Mouse (Mus musculus) cerebellum, adult (tissue): Measurements from ENCODE around the gene Lonrf2.
A peak's percentile ranks its signal among the peaks of the same experiment; 100 is the strongest.

Experiments used
- ATAC-seq: cut with Nextera tagmentation; 2 replicates; pipeline ENCODE4 v1.9.2; 2017; ENCODE audit warnings: mild to moderate bottlenecking, moderate library complexity, mixed read lengths; ENCODE audit not compliant: insufficient number of reproducible peaks, low FRiP score, low TSS enrichment

Lonrf2 gene

DNA sequence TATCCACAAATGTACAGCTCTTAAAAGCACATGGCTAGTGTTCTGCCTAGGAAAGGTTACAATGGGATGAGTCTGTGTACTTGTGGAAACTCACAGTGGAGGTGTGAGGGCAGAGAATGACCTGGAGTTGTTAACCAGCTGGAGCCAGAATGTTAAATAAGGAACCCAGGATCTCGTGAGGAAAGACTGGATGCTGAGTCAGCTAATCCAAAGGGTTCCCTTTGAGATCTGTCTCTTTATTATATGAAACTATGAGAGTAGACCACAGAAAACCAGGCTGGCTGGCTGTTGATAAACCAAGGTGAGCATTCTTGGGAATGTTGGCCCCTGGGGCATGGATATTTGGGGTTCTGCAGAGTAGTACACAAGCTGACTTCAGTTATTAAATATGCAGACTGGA lies 3.4 kb upstream of the Lonrf2 start:
- ATAC-seq: no peak

- ATAC-seq: peak; percentile 65
These were observed 689 bp downstream of the Lonrf2 start for GRCm38 (mm10) chr1:38835568-38836476.

DNA sequence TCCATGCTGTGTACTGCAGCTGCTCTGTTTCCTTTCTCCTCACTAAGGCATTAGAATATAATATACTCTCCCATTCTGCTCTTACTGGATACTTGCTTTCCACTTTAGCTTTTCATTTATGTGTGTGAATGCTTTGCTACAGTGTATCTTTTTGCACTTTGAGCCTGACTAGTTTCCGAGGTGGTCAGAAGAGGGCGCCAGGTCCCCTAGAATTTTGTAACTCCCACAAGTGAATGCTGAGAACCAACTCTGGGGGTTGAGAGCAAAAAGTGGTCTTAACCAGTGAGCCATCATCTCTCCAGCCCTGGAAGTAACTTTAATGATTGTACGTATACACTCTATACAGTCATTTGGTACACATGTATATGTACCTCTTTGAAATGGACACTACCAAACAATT lies 1.6 kb downstream of the Lonrf2 start:
- ATAC-seq: no peak

- no peak for ATAC-seq
These were observed 11.6 kb downstream of the Lonrf2 start for GRCm38 (mm10) chr1:38824926-38825325.

GRCm38 (mm10) chr1:38823851-38824250 lies 12.7 kb downstream of the Lonrf2 start:
- no peak for ATAC-seq

DNA sequence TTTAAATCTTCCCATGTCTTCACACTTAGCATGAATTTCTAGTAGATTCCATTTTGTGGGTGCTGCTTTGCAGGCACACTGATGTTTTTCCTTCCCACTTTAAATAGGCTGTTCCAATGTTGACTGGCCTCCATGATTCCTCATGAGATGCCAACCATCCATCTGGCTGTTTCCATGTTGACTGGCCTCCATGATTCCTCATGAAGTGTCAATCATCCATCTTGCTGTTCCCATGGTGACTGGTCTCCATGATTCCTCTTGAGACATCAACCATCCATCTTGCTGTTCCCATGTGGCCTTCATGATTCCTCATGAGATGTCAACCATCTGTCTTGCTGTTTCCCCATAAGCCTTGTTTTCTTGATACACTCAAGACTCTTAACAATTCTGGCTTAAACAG lies 16.8 kb downstream of the Lonrf2 start:
- no peak for ATAC-seq

GRCm38 (mm10) chr1:38817671-38818070 lies 18.8 kb downstream of the Lonrf2 start:
- ATAC-seq: no peak

GRCm38 (mm10) chr1:38817268-38817667 lies 19.2 kb downstream of the Lonrf2 start:
- ATAC-seq: no peak

GRCm38 (mm10) chr1:38816306-38816705 lies 20.2 kb downstream of the Lonrf2 start:
- ATAC-seq: no peak; the same call in 1 of the 2 replicates

DNA sequence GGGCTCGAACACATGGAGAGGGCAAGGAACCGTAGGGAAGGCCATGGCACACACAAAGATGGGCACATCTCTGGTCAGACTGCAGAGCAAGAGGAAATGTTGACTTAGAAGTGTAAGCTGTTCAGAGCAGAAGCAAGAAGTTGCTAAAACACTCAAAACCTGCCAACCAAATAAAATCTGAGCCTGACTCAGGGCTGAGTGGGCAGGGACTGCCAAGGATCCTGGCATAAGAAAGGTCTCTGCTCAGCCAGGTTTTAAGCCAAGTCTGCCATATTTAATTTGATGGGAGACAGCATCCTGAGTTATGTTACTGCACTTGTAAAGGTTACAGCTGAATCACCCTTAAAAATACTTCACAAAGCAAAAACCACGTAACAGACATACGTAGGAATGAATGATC lies 29.4 kb downstream of the Lonrf2 start:
- ATAC-seq: no peak

GRCm38 (mm10) chr1:38800402-38800801 lies 36.1 kb downstream of the Lonrf2 start:
- no peak for ATAC-seq

- no peak for ATAC-seq
These were observed 37.2 kb downstream of the Lonrf2 start for GRCm38 (mm10) chr1:38799304-38799703.

DNA sequence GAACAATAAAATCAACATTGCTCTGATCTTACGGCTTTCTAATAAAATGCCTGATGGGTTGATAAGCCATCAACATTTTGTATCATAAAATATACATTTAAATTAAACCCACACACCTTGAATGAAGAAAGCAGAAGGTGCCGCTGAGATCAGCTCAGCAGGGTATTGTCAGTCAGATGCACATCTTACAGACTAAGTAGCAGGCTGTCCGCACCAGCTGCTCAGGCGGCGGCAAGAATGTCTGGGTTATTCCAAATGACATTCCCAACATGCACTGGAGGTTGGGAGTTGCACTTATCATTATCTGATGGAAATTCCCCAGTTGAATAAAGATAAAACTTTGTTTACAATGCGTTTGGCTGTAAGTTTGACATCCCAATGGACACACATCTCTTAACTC lies 39.6 kb downstream of the Lonrf2 start:
- no peak for ATAC-seq

GRCm38 (mm10) chr1:38795496-38795895 lies 41.0 kb downstream of the Lonrf2 start:
- ATAC-seq: no peak

GRCm38 (mm10) chr1:38791016-38791810 lies 45.3 kb downstream of the Lonrf2 start:
- ATAC-seq: no peak

GRCm38 (mm10) chr1:38789988-38790602 lies 46.4 kb downstream of the Lonrf2 start:
- ATAC-seq: no peak

DNA sequence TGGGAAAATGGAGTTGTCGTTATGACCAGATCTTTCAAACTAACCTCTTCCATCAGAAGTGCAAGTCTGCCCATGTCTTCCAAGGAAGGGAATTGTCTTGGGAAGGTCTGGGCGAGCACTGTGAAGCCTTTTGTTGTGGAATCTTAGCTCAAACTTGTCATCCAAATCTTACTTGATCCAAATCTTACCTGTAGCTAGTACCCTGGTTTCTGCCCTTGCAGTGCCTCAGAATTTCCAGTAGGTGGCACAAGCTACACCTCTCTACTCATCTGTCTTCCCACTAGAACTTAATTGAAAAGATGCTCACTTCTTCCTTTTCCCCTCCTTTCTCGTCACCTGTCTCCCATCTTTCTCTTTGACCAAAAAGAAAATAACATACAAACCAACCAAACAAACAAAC lies 47.6 kb downstream of the Lonrf2 start:
- no peak for ATAC-seq

DNA sequence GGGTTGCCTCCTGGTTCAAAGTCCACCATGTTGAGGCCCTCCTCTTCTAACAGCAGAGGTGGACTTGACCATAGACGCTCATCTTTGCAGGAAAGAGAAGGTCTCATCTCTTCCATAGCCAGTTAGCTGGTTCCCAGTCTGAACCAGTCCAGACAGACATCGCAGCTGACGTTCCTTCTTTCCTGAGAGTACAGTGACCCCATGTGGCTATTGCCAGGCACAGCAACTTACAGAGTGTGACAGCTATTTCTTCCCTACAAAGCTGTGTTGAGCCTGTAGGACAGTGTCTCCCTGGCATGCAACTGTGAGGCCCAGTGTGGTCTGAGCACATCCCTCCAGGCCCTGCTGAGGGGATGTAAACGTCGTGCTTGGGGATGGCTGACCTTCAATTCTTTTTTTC lies 49.1 kb downstream of the Lonrf2 start:
- ATAC-seq: peak; percentile 43; the same call in 1 of the 2 replicates

GRCm38 (mm10) chr1:38786358-38786757 lies 50.2 kb downstream of the Lonrf2 start:
- ATAC-seq: no peak

GRCm38 (mm10) chr1:38778271-38778670 lies 58.2 kb downstream of the Lonrf2 start:
- ATAC-seq: no peak

GRCm38 (mm10) chr1:38777500-38777899 lies 59.0 kb downstream of the Lonrf2 start:
- no peak for ATAC-seq
